ENCODE assay signal across 7 mouse cellular contexts in the genomic region with DNA sequence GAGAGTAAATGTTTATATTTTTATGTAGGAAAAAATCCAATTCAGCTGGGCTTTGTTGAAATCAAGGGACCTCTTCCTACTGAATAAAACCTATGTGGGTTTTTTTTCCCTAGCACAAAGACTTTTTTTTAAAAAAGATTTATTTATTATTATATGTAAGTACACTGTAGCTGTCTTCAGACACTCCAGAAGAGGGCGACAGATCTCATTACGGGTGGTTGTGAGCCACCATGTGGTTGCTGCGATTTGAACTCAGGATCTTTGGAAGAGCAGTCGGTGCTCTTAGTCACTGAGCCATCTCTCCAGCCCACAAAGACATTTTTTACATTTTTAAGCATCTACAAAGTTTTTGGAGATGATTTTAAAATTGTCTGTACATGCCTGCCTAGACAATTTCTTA.
DNase-seq lines count a peak whose midpoint lies in the region; ATAC-seq and TF ChIP-seq lines count a peak whose summit lies in the region.
"Not testable (repeated sequence)": the region's sequence is repeated elsewhere in the genome, so short reads cannot be mapped to it uniquely, and the experiment has no call there.

No protein-coding gene starts in this region.

- H3K9ac ChIP-seq in MEL (ENCODE audit: control insufficient read depth, low read depth, low read length, poor library complexity, severe bottlenecking); forebrain, postnatal 0 days; intestine, postnatal 0 days (ENCODE audit: low read depth, low read length); lung, postnatal 0 days (replicated peaks; ENCODE audit: low read depth); midbrain, embryonic 11.5 days (ENCODE audit: low read length): not testable (repeated sequence)

- H3K4me2 ChIP-seq in forebrain, postnatal 0 days (ENCODE audit: low read depth); intestine, postnatal 0 days (replicated peaks; ENCODE audit: low read depth); lung, postnatal 0 days (replicated peaks; ENCODE audit: low read depth, low read length); midbrain, embryonic 11.5 days: not testable (repeated sequence)

- peak in 2 of 3 experiments; percentile 21 to 23; a peak in 1 of 6 replicates for TF ChIP-seq CTCF in MEL (IDR thresholded peaks at IDR 0.05 in 2 of 3, conservative IDR thresholded peaks at IDR 0.05 in 1 of 3; ENCODE audit: control insufficient read depth in 1 of 3, insufficient read depth in 1 of 3, low read depth in 2 of 3, low read length in 3 of 3, poor library complexity in 1 of 3, severe bottlenecking in 1 of 3)
- TF ChIP-seq CTCF in forebrain, postnatal 0 days (IDR thresholded peaks at IDR 0.05; ENCODE audit: low read depth) = peak; percentile 21; the same call in 1 of the 2 replicates
- peak; percentile 47 for TF ChIP-seq CTCF in intestine, postnatal 0 days (IDR thresholded peaks at IDR 0.05; ENCODE audit: low read depth)
- peak; percentile 35 for TF ChIP-seq CTCF in left cerebral cortex, adult 2 months (IDR thresholded peaks at IDR 0.05)
- peak; percentile 28 for TF ChIP-seq CTCF in lung, postnatal 0 days (IDR thresholded peaks at IDR 0.05)

- not testable (repeated sequence) for H3K4me1 ChIP-seq in MEL (ENCODE audit: control insufficient read depth in 1 of 2, insufficient read depth in 2 of 2, low read length in 2 of 2); forebrain, postnatal 0 days (ENCODE audit: insufficient read depth); intestine, postnatal 0 days (replicated peaks; ENCODE audit: control insufficient read depth, insufficient read depth, low read length); lung, postnatal 0 days (ENCODE audit: insufficient read depth, low read depth, low read length); midbrain, embryonic 11.5 days (ENCODE audit: control insufficient read depth, insufficient read depth, low read length)

- not testable (repeated sequence) for H3K79me2 ChIP-seq in MEL (ENCODE audit: control insufficient read depth, insufficient read depth, low read length, poor library complexity)

- not testable (repeated sequence) for H3K27me3 ChIP-seq in MEL (ENCODE audit: control insufficient read depth in 1 of 2, insufficient read depth in 2 of 2, low read length in 2 of 2); forebrain, postnatal 0 days (ENCODE audit: insufficient read depth, low read length); intestine, postnatal 0 days (replicated peaks; ENCODE audit: control insufficient read depth, insufficient read depth, low read length); lung, postnatal 0 days (replicated peaks; ENCODE audit: insufficient read depth, low read length); midbrain, embryonic 11.5 days (ENCODE audit: control insufficient read depth, insufficient read depth, low read length)

- not testable (repeated sequence) for H3K27ac ChIP-seq in MEL (ENCODE audit: control insufficient read depth, low read depth, low read length); forebrain, postnatal 0 days (ENCODE audit: low read depth, low read length); intestine, postnatal 0 days (ENCODE audit: low read depth, low read length); left cerebral cortex, adult 2 months; lung, postnatal 0 days (ENCODE audit: low read length); midbrain, embryonic 11.5 days (ENCODE audit: low read depth, low read length)

- peak; percentile 9 for TF ChIP-seq RAD21 in MEL (IDR thresholded peaks at IDR 0.05; ENCODE audit: low read depth, low read length)

- intact Hi-C loops in left cerebral cortex, adult 2 months (cut with DNase I) = not testable (repeated sequence)

- not testable (repeated sequence) for ATAC-seq in forebrain, postnatal 0 days; intestine, postnatal 0 days; lung, postnatal 0 days; midbrain, embryonic 11.5 days (ENCODE audit: low FRiP score)

- H3K4me3 ChIP-seq in MEL (ENCODE audit: control insufficient read depth in 1 of 2, insufficient read depth in 1 of 2, low read depth in 2 of 2, low read length in 2 of 2); forebrain, postnatal 0 days (ENCODE audit: low read depth, low read length); intestine, postnatal 0 days (ENCODE audit: low read depth, low read length); left cerebral cortex, adult 2 months; lung, postnatal 0 days (ENCODE audit: low read depth, low read length); midbrain, embryonic 11.5 days (ENCODE audit: low read depth, low read length): not testable (repeated sequence)

- not testable (repeated sequence) for TF ChIP-seq EP300 in MEL (IDR thresholded peaks at IDR 0.05; ENCODE audit: low read depth in 1 of 2, low read length in 2 of 2); lung, postnatal 0 days (IDR thresholded peaks at IDR 0.05)

- 87% methylated on average over 4 of the region's 4 CpGs for WGBS in forebrain, postnatal 0 days
- 91% methylated on average over 4 of the region's 4 CpGs for WGBS in intestine, postnatal 0 days
- WGBS in lung, postnatal 0 days = 85% methylated on average over 4 of the region's 4 CpGs
- 90% methylated on average over 4 of the region's 4 CpGs for WGBS in midbrain, embryonic 11.5 days

- not testable (repeated sequence) for TF ChIP-seq POLR2A in MEL (IDR thresholded peaks at IDR 0.05; ENCODE audit: control insufficient read depth in 1 of 2, insufficient read depth in 1 of 2, low read depth in 1 of 2, low read length in 2 of 2, poor library complexity in 1 of 2)

- peak; percentile 10 for DNase-seq in MEL (ENCODE audit: low read depth, low spot score)
- not testable (repeated sequence) for DNase-seq in forebrain, postnatal 0 days; left cerebral cortex, adult 2 months (ENCODE audit: extremely low spot score in 1 of 2, low spot score in 2 of 2); lung, postnatal 0 days (ENCODE audit: low spot score)
- peak; percentile 6 for DNase-seq in midbrain, embryonic 11.5 days (ENCODE audit: low spot score, missing footprints)
- peak; percentile 23 for DNase-seq in thymus, postnatal 25 days

- not testable (repeated sequence) for H3K9me3 ChIP-seq in MEL (replicated peaks; ENCODE audit: insufficient read depth, low read length); forebrain, postnatal 0 days (ENCODE audit: low read length); intestine, postnatal 0 days (ENCODE audit: control insufficient read depth); lung, postnatal 0 days (ENCODE audit: low read length); midbrain, embryonic 11.5 days (ENCODE audit: control insufficient read depth, low read length)

- H3K36me3 ChIP-seq in MEL (ENCODE audit: control insufficient read depth in 1 of 2, insufficient read depth in 2 of 2, low read length in 2 of 2) = peaks cover 0 to 36% of the 10 kb centered on the region in 2 experiments; a peak in 2 of 4 replicates
- peaks cover 69% of the 10 kb centered on the region for H3K36me3 ChIP-seq in forebrain, postnatal 0 days (ENCODE audit: insufficient read depth)
- peaks cover 77% of the 10 kb centered on the region for H3K36me3 ChIP-seq in intestine, postnatal 0 days (ENCODE audit: control insufficient read depth, insufficient read depth)
- H3K36me3 ChIP-seq in lung, postnatal 0 days (ENCODE audit: insufficient read depth, low read length) = peaks cover 51% of the 10 kb centered on the region
- H3K36me3 ChIP-seq in midbrain, embryonic 11.5 days (ENCODE audit: control insufficient read depth, insufficient read depth, low read length) = peaks cover 18% of the 10 kb centered on the region

TF ChIP-seq in MEL, 35 proteins besides CTCF, POLR2A, EP300 and RAD21:
- peak; percentile 34 for TF ChIP-seq SMC3 (IDR thresholded peaks at IDR 0.05; ENCODE audit: low read depth, low read length)
TF ChIP-seq in MEL: peak in this region for 1; not testable (repeated sequence) for 34.
